Mouse (Mus musculus) retina, adult 2 months (tissue): ENCODE results near the gene Gphn.
"Not testable (repeated sequence)": the region's sequence is repeated elsewhere in the genome, so short reads cannot be mapped to it uniquely, and the experiment has no call there.

ENCODE experiments used
- DNase-seq: peaks from one replicate; pipeline ENCODE4 v3.0.0-alpha.2; 2012; ENCODE audit warnings: low read depth, low spot score

Gphn gene

DNA sequence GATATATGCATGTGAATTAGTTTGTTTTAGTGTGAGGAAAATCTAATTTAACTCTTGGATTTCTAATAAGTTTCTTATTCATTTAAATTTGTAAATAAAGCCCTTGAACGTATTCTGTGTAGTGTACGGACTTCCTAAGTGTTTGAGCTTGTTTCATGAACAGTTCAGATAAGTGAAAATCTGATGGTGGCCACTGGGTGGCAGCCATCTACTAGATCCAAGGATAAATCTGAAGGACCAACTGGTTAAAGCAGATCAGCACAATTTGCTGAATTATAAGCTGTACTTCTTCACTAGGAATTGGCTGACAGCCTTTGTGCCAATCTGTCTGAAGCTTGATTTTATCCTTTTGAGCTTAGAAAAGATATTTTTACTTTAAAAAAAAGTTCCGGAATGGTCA lies 105.9 kb downstream of the Gphn start:
- DNase-seq: peak; percentile 40

DNA sequence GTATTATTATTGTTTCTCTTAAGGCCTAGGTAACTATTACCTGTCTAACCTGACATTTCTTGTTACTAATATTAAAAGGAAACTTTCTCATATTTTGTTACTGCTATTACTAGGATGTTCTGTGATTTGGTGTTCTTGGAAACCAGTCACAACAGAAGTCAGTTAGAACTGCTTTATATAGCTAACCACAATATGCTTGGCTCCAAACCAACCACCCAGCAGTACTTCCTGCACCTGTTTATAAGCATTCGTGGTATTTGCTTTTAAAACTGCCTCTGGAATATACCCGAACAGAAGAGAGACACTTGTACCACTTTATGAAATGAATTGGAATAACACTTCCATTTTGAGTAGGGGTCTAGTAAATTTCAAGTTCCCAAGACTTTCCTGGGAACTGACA lies 130.3 kb downstream of the Gphn start:
- DNase-seq: no peak

DNA sequence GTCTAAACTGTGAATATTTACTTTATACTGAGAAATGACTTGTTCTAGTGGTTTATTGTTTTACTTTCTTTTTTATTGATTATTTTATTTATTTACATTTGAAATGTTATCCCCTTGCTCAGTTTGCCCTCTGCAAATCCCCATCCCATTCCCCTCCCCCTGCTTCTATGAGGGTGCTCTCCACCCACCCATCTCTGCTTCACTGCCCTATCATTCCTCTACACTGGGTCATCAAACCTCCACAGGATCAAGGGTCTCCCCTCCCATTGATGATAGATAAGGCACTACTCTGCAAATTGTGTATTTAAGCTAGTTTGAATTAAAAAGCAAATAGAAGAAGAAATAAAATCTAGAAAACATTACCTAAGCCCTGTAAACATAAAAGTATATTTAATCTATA lies 163.1 kb downstream of the Gphn start:
- DNase-seq: no peak

DNA sequence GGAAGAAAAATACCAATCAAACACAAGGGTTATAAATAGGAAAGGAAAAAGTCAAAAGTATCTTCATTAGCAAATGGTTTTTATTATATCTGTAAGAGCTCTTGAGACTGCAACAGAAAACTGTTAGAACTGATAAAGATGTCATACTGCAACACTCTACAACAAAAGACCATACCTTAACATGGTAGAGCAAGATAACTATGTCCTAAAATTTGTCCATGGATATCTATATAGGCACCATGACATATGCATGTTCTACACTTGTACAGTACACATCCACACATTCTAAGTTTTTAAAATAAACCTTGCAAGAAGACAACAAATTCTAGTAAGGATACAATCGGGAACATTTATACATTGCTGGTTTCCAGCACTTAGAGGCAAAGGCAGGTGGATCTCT lies 169.1 kb downstream of the Gphn start:
- DNase-seq: no peak

DNA sequence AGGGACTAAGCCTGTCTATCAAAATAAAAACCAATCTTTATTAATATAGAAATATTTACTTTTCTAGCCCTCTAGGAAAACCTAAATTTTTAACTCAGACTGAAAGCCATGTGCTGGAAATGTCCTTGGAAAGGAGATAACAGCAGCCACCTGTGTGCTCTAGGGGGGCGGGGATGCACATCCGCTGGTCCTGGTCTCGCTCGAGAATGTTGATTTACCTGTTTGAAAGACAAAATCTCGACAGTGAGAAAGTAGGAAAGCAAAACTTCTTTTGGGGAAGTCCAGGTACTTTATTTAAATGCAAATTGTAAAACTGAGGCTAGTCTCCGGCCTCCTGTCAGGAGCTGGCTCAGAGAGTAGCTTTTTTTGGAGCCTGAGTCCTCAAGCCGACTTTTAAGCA lies 181.3 kb downstream of the Gphn start:
- not testable (repeated sequence) for DNase-seq

DNA sequence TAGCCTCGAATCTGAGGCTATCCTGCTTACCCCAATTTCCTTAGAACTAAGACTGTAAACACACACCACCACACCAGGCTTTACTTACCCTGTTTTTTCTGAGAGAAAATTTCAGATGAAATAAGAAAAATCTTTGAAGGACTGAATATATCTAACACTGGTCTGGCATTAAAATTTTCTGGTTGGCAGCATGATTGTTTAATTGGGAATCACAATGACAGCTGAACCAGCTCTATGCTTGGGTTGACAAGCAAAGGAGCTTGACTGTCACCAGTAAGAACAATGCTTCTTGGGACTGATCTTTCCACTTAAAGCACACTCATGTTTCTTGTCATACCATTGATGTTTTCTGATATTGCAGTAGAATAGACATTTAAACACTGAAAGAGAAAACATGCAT lies 296.0 kb downstream of the Gphn start:
- DNase-seq: no peak

DNA sequence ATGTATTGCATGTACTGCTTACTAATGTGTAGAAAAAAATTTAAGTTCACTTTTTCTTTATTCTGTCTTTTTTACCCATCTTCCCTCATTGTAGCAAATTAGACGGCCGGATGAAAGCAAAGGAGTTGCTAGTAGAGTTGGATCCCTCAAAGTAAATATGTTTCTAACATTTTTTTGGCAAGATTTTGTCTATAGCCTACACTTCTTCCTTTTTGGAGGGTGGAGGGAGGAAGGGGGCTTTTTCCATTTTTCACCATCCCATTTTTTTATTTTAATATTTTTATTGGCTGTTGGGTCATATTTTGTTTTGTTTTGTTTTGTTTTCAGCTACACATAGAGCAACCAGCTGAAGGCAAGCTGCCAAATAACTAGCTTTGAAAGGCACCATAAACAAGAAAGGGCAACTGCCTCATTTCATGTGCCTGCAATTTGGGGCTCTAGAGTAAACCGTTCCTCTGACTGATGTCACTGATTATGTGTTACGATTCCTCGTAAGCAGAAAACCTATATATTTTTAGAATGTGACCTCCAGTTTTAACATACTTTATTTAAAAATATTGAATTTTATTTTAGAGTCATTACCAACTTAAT lies 296.7 kb downstream of the Gphn start:
- no peak for DNase-seq

DNA sequence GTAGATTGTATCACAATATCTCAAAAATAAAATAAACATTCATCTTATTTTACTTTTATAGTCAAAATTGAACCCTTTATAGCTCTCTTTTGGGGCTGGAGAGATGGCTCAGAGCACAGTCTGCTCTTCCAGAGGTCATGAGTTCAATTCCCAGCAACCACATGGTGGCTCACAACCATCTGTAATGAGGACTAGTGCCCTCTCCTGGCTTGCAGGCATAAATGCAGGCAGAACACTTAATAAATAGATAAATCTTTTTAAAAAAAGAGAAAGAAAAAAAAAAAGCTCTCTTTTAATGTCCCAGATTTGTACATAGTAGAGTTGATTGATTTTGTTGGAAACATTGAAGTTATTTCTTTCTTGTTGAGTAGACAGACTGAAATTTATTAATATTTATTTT lies 311.4 kb downstream of the Gphn start:
- not testable (repeated sequence) for DNase-seq

DNA sequence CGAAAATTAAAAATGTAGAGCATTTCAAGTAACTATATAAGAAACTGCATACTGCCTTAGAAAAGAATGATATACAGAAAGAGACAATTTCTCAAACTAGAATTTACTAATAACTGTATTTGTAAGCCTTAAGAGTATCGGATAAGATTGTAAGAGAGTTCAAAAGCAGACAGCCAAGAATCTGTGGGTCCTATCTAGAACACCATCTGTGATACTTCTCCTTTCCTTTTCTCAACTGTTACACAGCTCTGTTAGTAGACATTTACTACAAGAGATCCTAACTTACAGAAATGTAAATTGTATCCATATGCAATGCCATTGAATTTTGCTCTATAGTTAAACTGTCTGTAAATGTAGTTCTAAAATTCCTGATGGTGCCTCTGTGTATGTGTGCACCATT lies 324.7 kb downstream of the Gphn start:
- no peak for DNase-seq

DNA sequence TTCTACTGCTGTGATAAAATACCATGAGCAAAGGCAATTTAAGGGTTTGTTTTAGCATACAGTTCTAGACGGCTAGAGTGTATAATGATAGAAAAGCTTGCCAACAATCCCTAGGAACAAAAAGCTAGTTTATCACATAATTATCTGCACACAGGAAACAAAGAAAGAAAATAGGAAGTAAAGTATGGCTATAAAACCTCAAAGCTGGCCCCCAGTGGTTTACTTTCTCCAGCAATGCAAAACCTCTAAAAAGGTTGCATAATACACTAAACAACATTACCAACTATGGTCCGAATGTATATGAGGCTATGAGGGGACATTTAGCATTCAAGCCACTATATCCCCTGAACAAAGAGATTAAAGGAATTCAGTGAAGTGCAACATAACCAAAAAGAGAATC lies 405.6 kb downstream of the Gphn start:
- DNase-seq: no peak

DNA sequence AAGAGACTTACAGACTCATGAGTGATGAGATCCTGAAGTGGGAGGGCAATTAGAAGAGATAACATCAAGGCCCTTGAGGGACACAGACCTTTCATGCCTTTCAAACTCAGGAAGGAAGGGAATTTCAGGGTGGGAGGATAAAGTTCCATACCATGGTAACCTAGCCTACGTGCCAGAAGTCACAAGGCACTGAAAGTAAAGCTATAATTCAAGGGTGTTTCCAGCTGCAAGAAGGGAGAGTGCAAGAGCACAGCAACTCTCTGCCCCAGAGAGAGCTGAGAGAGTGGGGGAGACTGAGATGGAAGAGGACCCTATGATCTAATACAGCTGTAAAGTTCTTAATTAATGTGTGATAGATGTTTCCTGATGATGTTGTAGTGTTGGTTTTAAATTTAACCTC lies 413.3 kb downstream of the Gphn start:
- DNase-seq: no peak

DNA sequence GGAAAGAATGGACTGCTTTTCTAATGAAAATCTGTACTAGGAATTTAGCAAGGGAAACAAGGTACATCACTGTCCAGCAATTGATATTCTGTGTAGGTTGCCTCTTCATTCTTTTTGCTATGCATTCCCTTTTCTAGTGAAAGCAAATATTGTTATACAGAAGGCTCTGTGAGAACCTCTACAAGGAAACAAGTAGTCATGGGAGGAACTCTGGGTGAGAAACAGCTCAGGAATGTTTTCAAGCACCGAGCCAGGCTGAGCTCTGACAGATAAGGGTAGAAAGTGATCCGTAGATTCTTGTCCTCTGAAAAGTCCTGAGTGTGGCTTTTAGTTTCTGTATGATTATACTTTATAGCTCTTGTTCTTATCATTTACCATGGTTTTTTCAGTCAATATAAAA lies 413.9 kb downstream of the Gphn start:
- DNase-seq: no peak

DNA sequence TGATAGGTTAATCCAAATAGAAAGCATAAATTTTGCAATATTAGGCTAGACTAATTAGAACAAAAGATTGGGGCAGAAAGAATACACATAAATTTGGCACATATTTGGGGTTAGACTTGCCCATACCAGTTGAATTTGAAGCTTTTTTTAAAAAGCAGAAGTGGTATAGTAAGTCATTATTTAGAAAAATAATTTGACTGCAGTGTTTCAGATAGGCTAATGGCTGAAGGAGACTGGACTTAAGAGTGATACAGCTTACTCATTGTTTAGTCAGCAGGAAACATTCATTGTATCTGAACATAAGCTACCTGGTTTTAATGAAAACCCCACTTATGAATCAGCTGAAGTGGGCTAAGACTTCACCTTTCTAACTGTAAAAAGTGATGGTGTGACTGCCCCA lies 415.0 kb downstream of the Gphn start:
- no peak for DNase-seq

DNA sequence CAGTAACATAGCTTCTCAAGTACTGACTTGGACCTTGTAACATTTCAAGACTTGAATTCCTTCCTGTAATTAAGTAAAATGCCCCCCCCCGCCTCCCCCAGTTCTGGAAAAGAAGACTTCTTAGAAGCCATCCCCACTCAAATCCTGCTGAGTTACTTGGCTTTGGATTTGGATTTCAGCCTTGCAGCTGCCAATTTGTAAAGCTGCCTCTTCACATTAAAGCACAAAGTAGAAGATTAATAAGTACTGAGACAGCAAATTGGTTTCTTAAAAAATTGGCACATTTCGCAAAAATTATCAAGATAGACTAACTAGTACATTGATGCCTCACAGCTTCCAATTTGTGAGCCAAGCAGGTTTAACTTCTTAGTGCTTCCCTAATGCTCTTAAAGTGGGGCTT lies 417.5 kb downstream of the Gphn start:
- no peak for DNase-seq

DNA sequence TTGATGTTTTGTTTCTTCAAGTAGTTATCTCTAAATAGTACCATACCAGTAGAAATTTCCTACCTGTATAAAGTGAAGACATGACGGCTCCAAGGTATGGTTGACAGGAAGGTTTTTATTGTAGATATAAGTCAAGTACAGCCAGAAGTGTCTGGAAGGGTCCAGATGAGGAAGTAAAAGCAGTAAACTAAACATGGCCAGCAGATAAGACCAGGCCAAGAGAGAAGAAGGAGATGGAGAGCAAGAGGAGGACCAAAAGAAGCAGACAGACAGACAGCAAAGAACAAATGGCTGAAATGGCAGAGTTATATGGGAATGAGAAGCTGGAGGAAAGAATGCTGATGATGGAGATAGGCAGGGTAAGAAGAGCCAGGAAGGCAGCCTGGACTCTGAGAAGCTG lies 419.1 kb downstream of the Gphn start:
- no peak for DNase-seq

DNA sequence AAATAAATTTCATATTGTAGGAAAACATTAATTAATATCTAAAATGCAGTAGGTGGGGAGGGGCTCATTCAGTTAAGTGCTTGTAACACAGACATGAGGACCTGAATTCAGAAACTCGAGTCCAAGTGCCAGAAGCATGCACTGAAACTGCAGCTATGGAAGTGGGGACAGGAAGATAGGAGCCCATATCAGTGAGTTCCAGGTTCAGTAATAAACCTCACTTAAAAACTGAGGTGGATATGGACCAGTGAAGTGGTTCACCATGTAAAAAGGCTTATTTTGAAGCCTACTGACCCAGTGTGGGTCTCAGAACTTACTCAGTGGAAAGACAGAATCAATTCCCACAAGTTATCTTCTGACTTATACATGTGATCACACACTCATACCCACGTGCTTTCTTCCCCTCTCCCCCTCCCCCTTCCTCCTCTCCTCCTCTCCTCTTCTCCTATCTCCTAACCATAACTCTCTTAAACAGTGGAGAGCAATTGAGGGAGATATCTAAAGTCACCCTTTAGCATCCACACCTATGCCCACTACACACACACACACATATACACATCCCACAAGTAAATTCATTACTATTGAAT lies 433.6 kb downstream of the Gphn start:
- no peak for DNase-seq

DNA sequence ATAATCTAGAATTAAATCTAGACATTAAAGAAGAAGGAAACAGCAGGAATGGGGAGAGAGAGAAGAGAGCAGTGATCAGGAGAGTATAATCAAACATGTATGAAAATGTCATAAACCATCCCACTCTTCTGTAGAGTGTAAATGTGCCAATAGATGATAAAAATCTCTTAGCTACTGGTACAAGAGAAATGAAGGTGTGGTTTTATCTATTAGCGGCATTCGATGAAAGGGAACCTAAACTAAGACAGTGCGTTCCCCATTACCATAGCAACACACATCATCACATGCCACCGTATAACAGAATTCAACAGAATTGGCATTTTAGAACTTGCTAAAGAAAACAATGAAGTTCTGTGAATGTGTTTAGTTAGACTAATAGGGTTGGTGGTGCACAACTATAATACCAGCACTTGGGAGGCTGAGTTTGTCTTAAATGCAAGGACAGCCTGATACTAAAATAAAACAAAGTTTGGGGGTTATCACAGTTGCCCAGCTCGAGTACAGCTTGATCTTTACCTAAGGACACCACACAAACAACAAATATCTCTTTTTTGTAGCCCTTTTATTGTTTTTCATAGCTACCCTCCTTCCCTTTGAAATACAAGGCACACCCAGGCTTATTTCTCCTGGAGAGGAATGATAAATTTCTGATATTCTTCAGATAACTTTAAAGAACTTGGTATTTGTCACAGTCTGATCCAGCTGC lies 452.1 kb downstream of the Gphn start:
- DNase-seq: no peak

DNA sequence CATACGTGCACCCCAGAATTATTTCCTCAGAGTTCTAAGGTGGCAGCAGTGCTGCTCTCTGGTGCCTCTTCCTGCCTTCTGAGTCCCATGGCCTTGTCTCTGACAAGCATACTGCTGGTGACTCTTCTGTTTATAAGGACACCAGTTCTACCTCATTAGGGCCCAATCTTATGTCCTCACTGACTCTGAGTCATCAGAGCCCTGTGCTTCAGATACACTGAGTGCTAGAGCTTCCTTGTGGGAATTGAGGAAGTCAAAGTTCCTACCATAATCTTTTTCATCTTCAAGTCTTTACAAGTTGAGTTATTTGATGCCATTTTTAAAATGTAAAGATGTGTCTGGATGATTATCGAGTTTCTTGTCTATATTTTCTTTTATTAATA lies 452.6 kb downstream of the Gphn start:
- no peak for DNase-seq

DNA sequence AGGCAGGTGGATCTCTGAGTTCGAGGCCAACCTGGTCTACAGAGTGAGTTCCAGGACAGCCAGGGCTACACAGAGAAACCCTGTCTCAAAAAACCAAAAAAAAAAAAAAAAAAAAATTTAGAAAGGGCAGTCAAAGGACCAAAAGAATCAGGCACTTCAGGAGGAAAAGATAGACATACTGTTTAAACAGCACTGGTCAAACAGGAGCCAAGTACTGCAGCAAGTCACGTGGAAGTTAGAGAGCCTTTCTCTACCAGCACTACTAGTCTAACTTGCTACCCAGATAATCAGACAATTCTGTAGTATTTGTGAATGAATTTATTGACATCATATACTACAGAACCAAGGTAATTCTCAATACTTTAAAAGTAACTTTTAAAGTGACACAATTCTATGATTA lies 454.9 kb downstream of the Gphn start:
- DNase-seq: no peak

DNA sequence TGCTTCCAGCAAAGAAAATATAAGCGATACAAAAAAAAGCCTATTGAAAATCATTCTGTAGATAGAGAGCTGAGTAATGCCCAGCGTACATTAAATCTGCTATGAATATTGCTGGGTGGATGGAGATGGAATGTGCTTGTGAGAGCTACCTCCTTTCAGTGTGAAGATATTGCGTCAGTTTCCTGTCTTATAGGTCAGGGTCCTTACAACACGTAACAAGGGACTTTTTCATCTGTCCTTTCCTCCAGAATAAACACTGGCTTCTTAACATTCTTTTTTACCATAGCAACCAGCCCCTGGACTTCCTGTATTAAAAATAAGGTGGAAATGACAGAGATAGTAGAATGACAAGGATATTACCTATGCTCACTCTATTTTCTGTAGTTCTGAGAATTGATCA lies 456.1 kb downstream of the Gphn start:
- DNase-seq: no peak

DNA sequence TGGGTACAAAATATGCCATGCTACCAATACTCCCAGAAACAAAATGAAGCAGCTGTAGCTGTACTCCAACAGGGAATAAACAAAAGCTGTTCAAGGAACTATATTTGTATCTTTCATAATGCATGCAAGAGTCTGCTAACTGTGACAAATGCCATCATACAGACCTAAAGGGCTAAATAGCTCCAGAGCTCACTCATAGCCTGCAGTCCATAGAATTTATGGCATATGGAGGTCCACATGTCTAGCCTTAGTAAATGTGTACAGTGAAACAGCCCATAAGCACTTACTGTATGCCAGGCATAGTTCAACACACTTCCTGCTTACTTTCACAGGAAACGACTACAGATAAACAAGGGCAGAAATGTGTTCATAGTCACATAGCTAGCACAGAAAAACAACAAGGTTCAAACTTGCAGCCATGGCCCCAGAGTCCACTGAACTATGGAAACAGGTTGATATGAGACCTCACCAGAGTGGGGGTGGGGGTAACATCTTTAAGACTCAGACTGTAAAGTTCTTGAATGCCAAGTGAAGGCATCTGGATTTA lies 459.6 kb downstream of the Gphn start:
- no peak for DNase-seq

DNA sequence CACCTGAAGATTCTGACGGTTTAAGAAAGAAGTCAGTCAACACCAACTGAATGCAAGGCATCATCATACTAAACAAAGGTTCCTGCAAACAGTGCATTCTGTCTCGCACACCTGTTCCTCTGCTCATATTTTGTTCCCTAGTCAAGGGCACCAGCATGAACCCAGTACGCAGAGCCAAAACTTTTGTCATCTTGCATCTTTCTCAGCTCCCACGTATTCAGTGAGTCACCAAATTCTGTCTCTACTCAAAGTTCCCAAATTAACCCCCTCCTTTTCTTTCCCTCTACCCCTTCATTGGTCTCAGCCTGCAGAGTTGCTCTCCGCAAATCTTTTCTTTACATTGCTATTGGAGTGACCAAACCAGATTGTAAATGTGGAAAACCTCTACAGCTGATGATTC lies 462.7 kb downstream of the Gphn start:
- no peak for DNase-seq

DNA sequence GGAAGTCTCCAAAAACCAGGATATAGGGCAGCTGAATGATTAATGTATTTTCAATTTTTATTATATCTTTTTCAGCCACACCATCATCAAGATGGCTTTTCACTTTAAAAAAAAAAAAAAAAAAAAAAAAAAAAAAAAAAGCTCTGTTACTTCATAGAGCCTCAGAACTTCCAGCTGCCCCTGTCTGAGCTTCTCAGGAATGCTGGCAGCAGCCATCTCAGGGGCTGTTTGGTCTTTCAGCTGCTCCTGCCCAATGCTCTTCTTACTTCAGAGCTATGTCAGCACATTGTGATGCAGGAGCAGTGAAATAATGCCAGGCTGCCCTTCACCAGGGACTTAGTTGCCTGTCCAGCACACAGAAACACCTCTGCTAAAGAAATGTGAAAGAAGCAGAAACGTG lies 465.1 kb downstream of the Gphn start, which contains the start of gene Fam71d:
Gene Fam71d (plus strand): TSS at position 211 of the 400 bp plus-strand sequence.
- DNase-seq: no peak
